Mouse (Mus musculus): ENCODE data around the gene Gle1. TPM values are rescaled to one million over a fixed set of nuclear protein-coding genes. Genes with fewer than 3 reads are reported as not detected.
"Not testable (repeated sequence)": the region's sequence is repeated elsewhere in the genome, so short reads cannot be mapped to it uniquely, and the experiment has no call there.

Gle1 gene
- total RNA-seq (2014; rRNA removed): 52.7 and 57.4 TPM in 2 replicates
- polyA plus RNA-seq (2015; fragmentation: Nextera tagmentation; extraction: Ambion mirVana): 55.2 and 62.3 TPM in 2 replicates

DNA sequence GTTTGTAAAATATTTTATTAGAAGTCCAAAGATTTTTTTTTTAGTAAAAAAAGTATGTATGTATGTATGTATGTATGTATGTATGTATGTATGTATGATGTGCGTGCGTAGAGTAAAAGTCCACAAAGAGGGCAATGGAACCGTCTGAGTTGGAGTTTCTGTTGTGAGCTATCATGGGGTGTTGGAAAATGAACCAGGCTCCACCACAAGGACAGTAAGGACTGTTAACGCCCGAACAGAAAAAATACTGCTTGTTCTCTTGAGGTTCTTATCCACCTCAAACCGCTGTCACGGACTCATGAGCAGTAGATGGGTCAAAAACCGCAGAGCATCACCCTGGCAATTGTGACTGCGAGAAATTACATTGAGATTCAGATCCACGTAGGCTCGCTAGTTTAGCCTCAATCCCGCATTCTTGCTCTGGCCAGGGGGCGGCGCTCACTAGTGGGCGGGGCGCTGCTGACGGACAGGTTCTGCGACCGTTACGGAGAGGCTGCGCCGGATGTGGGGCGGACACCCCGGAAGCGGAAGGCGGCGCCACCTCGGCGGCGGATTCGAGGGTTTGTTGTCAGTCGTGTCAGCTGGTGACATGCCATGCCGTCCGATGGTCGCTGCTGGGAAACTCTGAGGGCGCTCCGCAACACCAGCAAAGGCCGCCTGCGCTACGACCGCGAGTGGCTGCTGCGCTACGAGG, at the start of gene Gle1:
Gle1 (plus strand) TSS at position 521 of the 694 bp plus-strand sequence.
- peak within 1 kb of the TSS; percentile 83 for H3K27ac ChIP-seq (ENCODE audit: low read depth, low read length)
- WGBS: 3% methylated on average over 43 of the region's 44 CpGs
- peak; percentile 96 for DNase-seq
- peak within 1 kb of the TSS; percentile 93 for H3K4me3 ChIP-seq (ENCODE audit: low read depth, low read length)
- H3K4me2 ChIP-seq (ENCODE audit: low read depth): peak within 1 kb of the TSS; percentile 67
- ATAC-seq: peak; percentile 100
- peak; percentile 75 for TF ChIP-seq CTCF (IDR thresholded peaks at IDR 0.05; ENCODE audit: low read depth)
- no peaks in the 10 kb centered on the region for H3K27me3 ChIP-seq (ENCODE audit: insufficient read depth, low read length)
- no peaks in the 10 kb centered on the region for H3K9me3 ChIP-seq (ENCODE audit: low read length)
- H3K4me1 ChIP-seq (ENCODE audit: insufficient read depth): peaks cover 5% of the 10 kb centered on the region
- peak within 1 kb of the TSS; percentile 56 for H3K9ac ChIP-seq
- peaks cover 40% of the 10 kb centered on the region for H3K36me3 ChIP-seq (ENCODE audit: insufficient read depth)

DNA sequence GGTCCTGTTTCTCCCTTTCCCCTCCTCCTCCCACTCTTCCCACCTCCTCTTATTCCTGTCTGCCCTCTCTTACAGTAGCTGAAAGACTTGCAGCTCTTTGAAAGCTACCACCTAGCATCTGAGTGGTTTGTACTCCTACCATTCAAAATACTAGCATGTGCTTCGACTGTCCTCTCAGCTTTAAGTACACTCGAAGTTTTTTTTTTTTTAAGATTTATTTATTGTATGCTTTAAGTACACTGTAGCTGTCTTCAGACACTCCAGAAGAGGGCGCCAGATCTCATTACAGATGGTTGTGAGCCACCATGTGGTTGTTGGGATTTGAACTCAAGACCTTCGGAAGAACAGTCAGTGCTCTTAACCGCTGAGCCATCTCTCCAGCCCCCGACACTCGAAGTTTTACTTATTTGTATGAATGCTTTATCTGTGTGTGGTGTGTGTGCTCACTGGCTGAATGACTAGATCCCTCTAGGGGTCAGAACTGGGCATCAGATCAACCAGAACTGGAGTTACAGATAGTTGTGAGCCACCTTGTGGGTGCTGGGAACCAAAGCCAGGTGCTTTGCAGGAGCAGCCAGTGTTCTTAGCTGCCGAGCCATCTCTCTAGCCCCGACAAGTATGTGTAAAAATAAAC, 48.5 kb upstream of the Gle1 start:
- not testable (repeated sequence) for H3K27me3 ChIP-seq (ENCODE audit: insufficient read depth, low read length); H3K4me2 ChIP-seq (ENCODE audit: low read depth); H3K36me3 ChIP-seq (ENCODE audit: insufficient read depth); H3K4me3 ChIP-seq (ENCODE audit: low read depth, low read length); DNase-seq; H3K27ac ChIP-seq (ENCODE audit: low read depth, low read length); H3K9me3 ChIP-seq (ENCODE audit: low read length); H3K4me1 ChIP-seq (ENCODE audit: insufficient read depth); ATAC-seq; H3K9ac ChIP-seq
- 84% methylated on average over 9 of the region's 9 CpGs for WGBS

DNA sequence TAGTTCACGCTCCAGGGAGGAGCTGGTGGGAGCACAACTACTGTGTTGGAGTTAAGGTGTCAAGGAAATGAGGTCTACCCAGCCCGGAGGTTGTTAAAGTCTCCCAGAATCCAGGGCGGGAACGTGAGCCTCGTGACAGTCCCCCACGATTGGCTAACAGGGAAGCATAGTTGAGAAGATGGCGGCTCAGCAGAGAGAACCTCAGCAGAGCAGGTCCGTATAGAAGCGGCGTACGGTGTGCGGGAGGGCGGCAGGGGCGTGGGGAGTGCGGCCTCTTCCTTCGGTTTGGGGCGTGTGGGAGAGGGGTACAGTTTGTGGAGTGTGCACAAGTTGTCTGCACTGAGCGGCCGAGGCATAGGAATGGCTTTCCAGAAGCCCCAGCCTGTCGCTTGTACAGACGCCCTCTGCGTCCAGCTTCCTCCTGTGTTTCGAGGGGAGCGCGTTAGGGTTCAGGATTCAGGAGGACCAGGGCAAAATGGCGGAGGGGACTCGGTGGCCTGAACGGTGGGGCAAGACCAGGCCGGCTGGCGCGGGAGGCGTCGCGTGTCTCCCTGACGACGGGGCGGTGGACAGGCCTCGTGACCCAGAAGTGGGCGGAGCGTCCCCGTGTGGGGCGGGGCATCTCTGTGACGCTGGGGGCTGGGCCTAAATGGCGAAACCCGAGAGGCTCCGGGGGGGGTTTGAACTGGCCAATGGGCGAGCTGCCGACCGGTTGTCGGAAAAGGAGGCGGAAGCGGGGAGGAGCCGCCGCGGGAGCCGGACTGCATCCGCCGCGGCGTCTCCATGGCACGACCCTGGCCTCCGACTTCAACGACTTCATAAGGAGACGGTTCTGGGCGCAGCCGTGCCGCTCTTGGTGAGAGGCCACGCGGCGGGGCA, 45.9 kb upstream of the Gle1 start, which contains the start of gene Odf2:
Odf2 (plus strand) TSS at position 156 of the 879 bp plus-strand sequence.
- WGBS: 2% methylated on average over 70 of the region's 70 CpGs
- Histone ChIP-seq H3K4me2 (ENCODE audit: low read depth) (peak within 1 kb of the TSS; percentile 67), H3K9ac (peak within 1 kb of the TSS; percentile 89), H3K4me3 (ENCODE audit: low read depth, low read length) (peak within 1 kb of the TSS; percentile 87), H3K27me3 (ENCODE audit: insufficient read depth, low read length) (no peaks in the 10 kb centered on the region), H3K9me3 (ENCODE audit: low read length) (no peaks in the 10 kb centered on the region), H3K4me1 (ENCODE audit: insufficient read depth) (0 out of 2 replicates have a peak, but pooled peaks cover 9% of the 10 kb centered on the region), H3K27ac (ENCODE audit: low read depth, low read length) (peak within 1 kb of the TSS; percentile 91), H3K36me3 (ENCODE audit: insufficient read depth) (peaks cover 26% of the 10 kb centered on the region)
- peak; percentile 99 for DNase-seq
- no peak for TF ChIP-seq CTCF (IDR thresholded peaks at IDR 0.05; ENCODE audit: low read depth)
- peak; percentile 91 for ATAC-seq

DNA sequence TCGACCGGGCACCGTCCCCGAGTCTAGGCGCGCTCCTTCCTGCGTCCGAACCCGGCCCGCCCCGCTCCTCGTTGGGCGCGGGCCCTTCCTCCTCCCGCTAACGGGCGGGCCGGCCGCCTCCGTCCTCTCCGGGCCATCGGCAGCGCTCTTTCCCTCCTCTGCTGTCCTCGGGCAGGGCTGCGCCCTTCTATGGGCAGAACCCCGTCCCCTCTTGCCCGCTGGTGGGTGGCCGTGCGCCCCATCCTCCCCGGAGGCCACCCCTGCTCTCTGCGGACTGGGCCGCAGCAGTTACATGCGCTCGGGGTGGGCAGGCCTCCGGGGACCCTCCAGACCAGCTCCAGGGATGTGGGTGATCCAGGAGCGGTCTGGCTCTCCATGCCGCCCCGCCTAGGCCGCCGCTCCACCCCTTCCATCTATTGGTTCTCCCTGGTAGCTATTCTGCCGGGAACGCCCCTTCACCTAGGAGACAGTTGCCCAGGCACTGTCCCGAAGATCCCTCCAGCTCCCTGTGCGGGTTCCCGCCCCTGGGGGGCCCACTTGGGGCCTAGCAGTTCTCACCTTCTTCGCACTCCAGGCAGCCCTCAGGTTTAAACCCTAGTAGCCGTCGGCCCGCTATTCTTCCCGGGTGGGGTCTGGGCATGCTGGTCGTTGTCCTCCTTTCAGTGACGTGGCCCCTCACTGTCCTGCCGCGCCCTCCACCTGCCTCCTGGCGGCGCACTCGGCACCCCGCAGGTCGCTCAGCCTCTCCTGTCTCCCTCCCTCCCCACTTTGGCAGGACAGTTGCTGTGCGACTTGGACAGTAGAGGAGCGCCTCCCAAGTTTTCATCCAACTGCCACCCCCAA, 45.0 kb upstream of the Gle1 start:
- Histone ChIP-seq H3K4me2 (ENCODE audit: low read depth) (peak overlapping the region; percentile 67), H3K9me3 (ENCODE audit: low read length) (no peaks in the 10 kb centered on the region), H3K36me3 (ENCODE audit: insufficient read depth) (peaks cover 33% of the 10 kb centered on the region), H3K27me3 (ENCODE audit: insufficient read depth, low read length) (no peaks in the 10 kb centered on the region), H3K27ac (ENCODE audit: low read depth, low read length) (peak overlapping the region; percentile 83), H3K4me1 (ENCODE audit: insufficient read depth) (0 out of 2 replicates have a peak, but pooled peaks cover 9% of the 10 kb centered on the region), H3K9ac (peak overlapping the region; percentile 89), H3K4me3 (ENCODE audit: low read depth, low read length) (peak overlapping the region; percentile 87)
- WGBS: under 1% methylated on average over 53 of the region's 61 CpGs
- DNase-seq (peak; percentile 68), ATAC-seq (peak; percentile 84)
- TF ChIP-seq CTCF (IDR thresholded peaks at IDR 0.05; ENCODE audit: low read depth): peak; percentile 49

DNA sequence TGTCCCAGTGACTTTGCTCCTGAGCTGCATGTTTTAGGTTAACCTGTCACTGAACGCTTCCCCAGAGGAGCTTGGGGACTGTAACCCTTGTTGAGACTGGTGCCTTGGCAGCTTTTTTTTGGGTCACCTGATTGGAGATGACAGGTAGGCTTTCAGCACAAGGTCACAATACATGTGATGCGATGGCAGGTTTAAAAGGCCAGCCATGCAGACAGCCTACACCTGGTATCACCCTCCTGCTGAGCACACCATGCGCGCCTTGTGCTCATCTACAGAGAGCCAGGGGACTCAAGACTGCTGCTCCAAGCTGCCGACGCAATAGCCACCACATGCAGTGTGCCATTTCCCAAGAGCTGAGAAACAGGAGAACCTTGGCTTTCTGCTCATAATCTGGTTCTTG, 43.5 kb upstream of the Gle1 start:
- Histone ChIP-seq H3K9me3 (ENCODE audit: low read length) (no peaks in the 10 kb centered on the region), H3K4me1 (ENCODE audit: insufficient read depth) (0 out of 2 replicates have a peak, but pooled peaks cover 9% of the 10 kb centered on the region), H3K27ac (ENCODE audit: low read depth, low read length) (no peak overlapping the region), H3K4me2 (ENCODE audit: low read depth) (no peak overlapping the region), H3K27me3 (ENCODE audit: insufficient read depth, low read length) (no peaks in the 10 kb centered on the region), H3K4me3 (ENCODE audit: low read depth, low read length) (no peak overlapping the region), H3K36me3 (ENCODE audit: insufficient read depth) (peaks cover 47% of the 10 kb centered on the region), H3K9ac (no peak overlapping the region)
- WGBS: 91% methylated on average over 6 of the region's 6 CpGs
- TF ChIP-seq CTCF (IDR thresholded peaks at IDR 0.05; ENCODE audit: low read depth): no peak
- DNase-seq: no peak
- no peak for ATAC-seq

DNA sequence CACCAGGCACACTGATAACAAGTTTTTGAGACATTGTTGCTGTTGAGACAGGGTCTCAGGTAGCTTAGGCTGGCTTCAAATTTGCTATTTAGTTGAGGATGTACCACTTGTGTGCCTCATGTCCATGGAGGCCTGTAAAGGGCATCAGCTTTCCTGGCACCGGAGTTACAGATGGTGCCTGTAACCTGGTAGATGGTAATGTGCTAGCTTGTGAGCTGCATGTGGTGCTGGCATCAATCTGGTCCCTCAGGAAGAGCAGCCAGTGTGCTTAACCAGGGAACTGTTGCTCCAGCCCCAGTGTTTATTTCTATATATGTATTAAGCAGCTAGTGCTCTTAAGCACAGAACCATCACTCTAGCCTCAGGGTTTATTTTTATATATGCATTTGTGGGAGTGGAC, 39.2 kb upstream of the Gle1 start:
- WGBS: 85% methylated on average over 1 of the region's 1 CpGs
- DNase-seq (no peak), ATAC-seq (no peak)
- TF ChIP-seq CTCF (IDR thresholded peaks at IDR 0.05; ENCODE audit: low read depth): no peak
- Histone ChIP-seq H3K9me3 (ENCODE audit: low read length) (no peaks in the 10 kb centered on the region), H3K4me2 (ENCODE audit: low read depth) (no peak overlapping the region), H3K36me3 (ENCODE audit: insufficient read depth) (peaks cover 79% of the 10 kb centered on the region), H3K27ac (ENCODE audit: low read depth, low read length) (no peak overlapping the region), H3K9ac (no peak overlapping the region), H3K27me3 (ENCODE audit: insufficient read depth, low read length) (no peaks in the 10 kb centered on the region), H3K4me3 (ENCODE audit: low read depth, low read length) (no peak overlapping the region), H3K4me1 (ENCODE audit: insufficient read depth) (0 out of 2 replicates have a peak, but pooled peaks cover 1% of the 10 kb centered on the region)

All from forebrain, postnatal 0 days (tissue).